Mouse (Mus musculus) kidney, embryonic 16.5 days (tissue): ENCODE measurements at regions not wholly inside any gene's neighbourhood (a gene's known extent, or its start where the extent isn't known, plus 50 kb on each side); places are given as distances from the start of the nearest gene placed in this dataset.
"Not testable (repeated sequence)": the region's sequence is repeated elsewhere in the genome, so short reads cannot be mapped to it uniquely, and the experiment has no call there.

Experiments used
- ATAC-seq: fragments of 200-750 bp; cut with Nextera tagmentation; 2 replicates; pipeline ENCODE4 v1.8.0; 2017; ENCODE audit warnings: moderate TSS enrichment; ENCODE audit not compliant: low FRiP score, low TSS enrichment
- H3K27ac ChIP-seq: fragments of 300-500 bp; sonication (generic); 2 replicates; pipeline ENCODE4 v1.5.1; 2014; ENCODE audit warnings: low read length
- H3K27me3 ChIP-seq: fragments of 300-500 bp; sonication (generic); 2 replicates; pipeline ENCODE4 v1.6.1; 2014; ENCODE audit warnings: low read length, control low read depth, mixed read lengths; ENCODE audit not compliant: insufficient read depth
- H3K36me3 ChIP-seq: fragments of 300-500 bp; sonication (generic); 2 replicates; pipeline ENCODE4 v1.6.1; 2014; ENCODE audit warnings: low read length, control low read depth, mixed read lengths; ENCODE audit not compliant: insufficient read depth
- H3K4me1 ChIP-seq: fragments of 300-500 bp; sonication (generic); 2 replicates; pipeline ENCODE4 v1.6.1; 2014; ENCODE audit warnings: low read length, control low read depth, mixed read lengths; ENCODE audit not compliant: insufficient read depth
- H3K4me2 ChIP-seq: fragments of 300-500 bp; sonication (generic); replicated peaks from 2 replicates; pipeline ENCODE4 v1.6.1; 2014; ENCODE audit warnings: low read depth, low read length
- H3K4me3 ChIP-seq: fragments of 300-500 bp; sonication (generic); 2 replicates; pipeline ENCODE4 v1.5.1; 2014; ENCODE audit warnings: mild to moderate bottlenecking, low read length
- H3K9ac ChIP-seq: fragments of 300-500 bp; sonication (generic); replicated peaks from 2 replicates; pipeline ENCODE4 v1.6.1; 2014; ENCODE audit warnings: low read length
- H3K9me3 ChIP-seq: fragments of 300-500 bp; sonication (generic); 2 replicates; pipeline ENCODE4 v1.6.1; 2016; ENCODE audit warnings: low read length, control low read depth
- WGBS: fragments of 180-500 bp; shearing (Covaris S2); extraction: QIAGEN DNeasy Blood & Tissue Kit; methylation state at CpG from one replicate; pipeline ENCODE4 v1.1.7; 2014; 5-methylcytosine and 5-hydroxymethylcytosine counted together

GRCm38 (mm10) chr1:164531741-164532140 lies 73.6 kb upstream of the Atp1b1 start:
- Histone ChIP-seq H3K9ac (no peak overlapping the region), H3K36me3 (no peaks in the 10 kb centered on the region), H3K4me2 (no peak overlapping the region), H3K4me1 (no peaks in the 10 kb centered on the region), H3K27me3 (no peaks in the 10 kb centered on the region), H3K27ac (no peak overlapping the region), H3K4me3 (no peak overlapping the region), H3K9me3 (no peaks in the 10 kb centered on the region)
- WGBS: 76% methylated on average over 1 of the region's 1 CpGs
- no peak for ATAC-seq

DNA sequence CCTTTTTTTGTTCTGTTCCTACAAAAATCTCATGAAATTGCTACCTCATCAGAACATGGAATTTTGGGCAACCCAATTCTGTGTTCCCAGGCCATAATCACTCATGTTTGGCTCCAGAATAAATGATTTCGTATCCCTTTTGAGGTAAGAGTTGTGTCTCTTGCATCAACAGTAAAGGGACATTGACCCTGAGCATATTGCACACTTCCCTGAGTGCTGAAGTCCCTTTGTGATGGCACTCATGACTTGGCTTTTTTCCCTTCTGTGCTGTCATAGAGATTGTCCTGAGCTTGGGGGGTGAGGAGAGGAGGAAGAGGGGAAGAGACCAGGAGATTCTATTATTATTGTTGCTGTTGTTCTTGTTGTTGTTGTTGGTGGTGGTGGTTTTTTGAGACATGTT lies 68.6 kb upstream of the Atp1b1 start:
- Histone ChIP-seq H3K36me3 (no peaks in the 10 kb centered on the region), H3K9me3 (no peaks in the 10 kb centered on the region), H3K4me1 (no peaks in the 10 kb centered on the region), H3K27me3 (no peaks in the 10 kb centered on the region), H3K4me2 (no peak overlapping the region), H3K27ac (no peak overlapping the region), H3K4me3 (no peak overlapping the region), H3K9ac (no peak overlapping the region)
- no peak for ATAC-seq
- 89% methylated on average over 1 of the region's 1 CpGs for WGBS

- Histone ChIP-seq H3K27ac (no peak overlapping the region), H3K27me3 (no peaks in the 10 kb centered on the region), H3K36me3 (no peaks in the 10 kb centered on the region), H3K9me3 (no peaks in the 10 kb centered on the region), H3K4me2 (no peak overlapping the region), H3K4me3 (no peak overlapping the region), H3K9ac (no peak overlapping the region), H3K4me1 (no peaks in the 10 kb centered on the region)
- WGBS: 86% methylated on average over 3 of the region's 3 CpGs
- no peak for ATAC-seq
These were observed 64.4 kb upstream of the Atp1b1 start for GRCm38 (mm10) chr1:164522377-164523150.

DNA sequence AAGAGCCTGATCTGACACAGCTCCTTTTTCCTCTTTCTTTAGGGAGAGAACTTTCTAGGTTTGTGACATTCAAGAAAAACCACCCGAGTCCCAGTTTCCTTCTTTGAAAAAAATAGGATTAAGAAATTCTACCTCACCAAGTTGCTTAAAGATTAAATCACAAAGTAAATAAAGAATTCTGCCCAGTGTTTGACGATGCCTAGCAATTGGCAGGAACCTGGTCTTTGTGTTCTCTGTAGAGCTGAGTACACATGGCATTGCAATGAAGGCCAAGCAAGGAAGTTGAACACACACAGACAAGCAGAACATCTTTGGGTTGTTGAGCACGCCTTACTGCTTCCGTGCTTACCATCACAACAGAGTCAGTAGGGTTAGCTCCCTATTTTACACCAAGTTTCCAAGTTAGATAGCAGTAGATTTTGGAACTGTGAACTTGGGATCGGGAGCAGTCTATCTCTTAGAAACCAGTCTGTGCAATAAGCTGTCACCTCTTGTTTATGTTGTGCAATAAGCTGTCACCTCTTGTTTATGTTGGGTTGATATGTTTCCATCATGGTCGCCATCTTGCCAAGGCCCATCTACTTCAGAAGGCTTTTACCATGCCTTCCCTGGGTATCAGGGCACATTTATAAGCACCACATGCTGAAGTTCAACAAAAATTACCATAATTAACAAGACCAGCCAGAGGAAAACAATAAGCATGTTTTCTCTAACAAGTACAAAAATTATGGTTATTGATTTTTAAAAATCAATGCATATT lies 63.4 kb upstream of the Atp1b1 start:
- H3K9ac ChIP-seq: no peak overlapping the region
- H3K36me3 ChIP-seq: no peaks in the 10 kb centered on the region
- no peak overlapping the region for H3K4me3 ChIP-seq
- no peaks in the 10 kb centered on the region for H3K4me1 ChIP-seq
- no peaks in the 10 kb centered on the region for H3K9me3 ChIP-seq
- H3K27me3 ChIP-seq: no peaks in the 10 kb centered on the region
- no peak overlapping the region for H3K27ac ChIP-seq
- ATAC-seq: no peak
- WGBS: 81% methylated on average over 6 of the region's 6 CpGs
- no peak overlapping the region for H3K4me2 ChIP-seq

GRCm38 (mm10) chr1:164518866-164519265 lies 60.7 kb upstream of the Atp1b1 start:
- Histone ChIP-seq H3K9ac (no peak overlapping the region), H3K36me3 (no peaks in the 10 kb centered on the region), H3K4me2 (no peak overlapping the region), H3K27ac (no peak overlapping the region), H3K9me3 (no peaks in the 10 kb centered on the region), H3K27me3 (no peaks in the 10 kb centered on the region), H3K4me3 (no peak overlapping the region), H3K4me1 (no peaks in the 10 kb centered on the region)
- no peak for ATAC-seq
- WGBS: 99% methylated on average over 3 of the region's 3 CpGs

DNA sequence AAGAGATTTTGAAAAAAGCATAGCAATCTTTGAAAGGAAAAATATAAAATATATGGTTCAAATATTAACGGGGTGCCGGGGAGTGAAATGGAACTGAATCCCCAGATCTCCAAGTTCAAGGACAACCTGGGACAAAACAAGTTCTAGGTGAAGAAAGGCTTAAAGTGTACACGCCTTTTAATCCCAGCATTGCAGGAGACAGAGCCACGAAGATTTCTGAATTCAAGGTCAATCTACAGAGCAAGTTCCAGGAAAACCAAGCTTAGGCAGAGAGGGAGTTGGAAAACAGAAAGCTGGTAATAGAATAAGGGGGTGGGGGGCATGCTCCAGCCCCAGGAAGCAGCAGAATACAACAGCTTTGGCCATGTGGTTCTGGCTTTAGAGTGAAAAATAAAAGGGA lies 60.2 kb upstream of the Atp1b1 start:
- Histone ChIP-seq H3K9me3 (no peaks in the 10 kb centered on the region), H3K36me3 (no peaks in the 10 kb centered on the region), H3K27ac (no peak overlapping the region), H3K27me3 (no peaks in the 10 kb centered on the region), H3K4me1 (no peaks in the 10 kb centered on the region), H3K4me3 (no peak overlapping the region), H3K4me2 (no peak overlapping the region), H3K9ac (no peak overlapping the region)
- ATAC-seq: no peak
- 86% methylated on average over 4 of the region's 4 CpGs for WGBS

DNA sequence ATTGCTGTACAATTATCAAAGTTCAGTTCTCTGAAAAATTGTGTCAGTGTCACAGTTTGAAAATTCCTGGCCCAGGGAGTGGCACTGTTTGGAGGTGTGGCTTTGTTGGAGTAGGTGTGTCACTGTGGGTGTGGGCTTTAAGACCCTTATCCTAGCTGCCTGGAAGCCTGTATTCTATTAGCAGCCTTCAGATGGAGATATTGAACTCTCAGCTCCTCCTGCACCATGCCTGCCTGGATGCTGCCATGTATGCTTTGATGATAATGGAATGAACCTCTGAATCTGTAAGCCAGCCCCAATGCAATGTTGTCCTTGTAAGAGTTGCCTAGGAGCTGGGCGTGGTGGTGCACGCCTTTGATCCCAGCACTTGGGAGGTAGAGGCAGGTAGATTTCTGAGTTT lies 59.2 kb upstream of the Atp1b1 start:
- not testable (repeated sequence) for H3K36me3 ChIP-seq, H3K9ac ChIP-seq, H3K27ac ChIP-seq, H3K4me2 ChIP-seq, H3K9me3 ChIP-seq, H3K4me1 ChIP-seq, H3K4me3 ChIP-seq, H3K27me3 ChIP-seq, ATAC-seq
- 96% methylated on average over 2 of the region's 2 CpGs for WGBS

DNA sequence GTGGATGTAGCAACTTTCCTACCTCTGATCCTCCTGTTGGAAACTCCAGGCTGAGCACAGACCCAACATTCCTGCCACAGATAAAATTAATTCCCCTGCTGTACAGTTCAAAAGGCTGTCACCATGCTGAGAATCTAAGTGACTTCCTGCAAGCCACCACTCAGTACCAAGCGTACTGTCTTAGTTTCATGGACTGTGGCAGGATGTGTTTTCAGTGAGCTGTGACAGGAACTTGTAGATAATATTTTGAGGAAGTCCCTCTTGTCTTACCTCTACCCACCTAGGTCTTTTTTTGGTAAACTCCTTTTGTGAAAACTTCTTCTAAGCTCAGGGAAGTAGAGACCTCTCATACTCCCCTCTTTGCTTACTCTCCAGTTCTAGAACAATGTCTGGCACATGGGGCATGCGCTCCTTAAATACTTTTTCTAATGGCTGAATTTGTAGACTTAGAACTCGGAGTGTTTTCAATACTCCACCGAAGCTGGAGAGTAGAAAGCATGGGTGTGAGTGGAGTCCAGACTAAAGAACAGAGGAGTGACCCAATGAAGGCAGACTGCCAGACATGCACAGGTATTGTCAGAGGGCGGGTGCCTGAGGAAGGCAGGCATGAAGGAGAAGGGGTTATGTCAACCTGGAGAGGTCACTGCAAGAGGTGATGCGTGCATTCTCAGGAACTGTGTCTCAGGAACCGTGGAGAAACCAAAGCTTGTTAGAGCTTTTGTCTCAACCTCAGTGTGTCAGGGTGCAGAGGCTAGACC lies 53.7 kb upstream of the Atp1b1 start:
- H3K4me2 ChIP-seq: no peak overlapping the region
- no peak for ATAC-seq

GRCm38 (mm10) chr1:164509226-164509625 lies 51.1 kb upstream of the Atp1b1 start:
- Histone ChIP-seq H3K9me3 (no peaks in the 10 kb centered on the region), H3K27ac (no peak overlapping the region), H3K4me1 (no peaks in the 10 kb centered on the region), H3K4me3 (no peak overlapping the region), H3K36me3 (no peaks in the 10 kb centered on the region), H3K4me2 (no peak overlapping the region), H3K9ac (no peak overlapping the region), H3K27me3 (no peaks in the 10 kb centered on the region)
- 50% methylated on average over 1 of the region's 1 CpGs for WGBS
- no peak for ATAC-seq

More for the DNA sequence above, 53.7 kb upstream of the Atp1b1 start:
- Histone ChIP-seq H3K36me3 (no peaks in the 10 kb centered on the region), H3K4me1 (no peaks in the 10 kb centered on the region), H3K27ac (no peak overlapping the region), H3K4me3 (no peak overlapping the region), H3K9ac (no peak overlapping the region), H3K27me3 (no peaks in the 10 kb centered on the region), H3K9me3 (no peaks in the 10 kb centered on the region)
- WGBS: 70% methylated on average over 7 of the region's 7 CpGs

DNA sequence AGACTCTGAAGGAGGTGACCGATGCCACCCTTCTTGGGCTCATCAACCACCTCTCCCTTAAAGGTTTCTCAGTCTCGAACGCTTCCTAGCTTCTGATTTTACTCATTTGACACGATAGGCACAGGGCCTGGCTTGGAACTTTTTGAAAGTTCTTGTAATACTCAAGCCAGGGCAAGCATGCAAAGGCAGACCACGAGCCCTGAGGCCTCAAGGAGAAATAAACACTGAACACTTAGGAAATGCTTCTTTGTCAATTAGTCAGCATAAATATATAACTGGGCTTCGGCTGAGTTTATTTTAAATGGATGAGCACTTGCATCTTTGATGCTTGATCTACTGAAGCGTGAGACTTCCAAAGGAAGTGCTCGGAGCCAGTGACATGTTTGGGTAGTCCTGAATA lies 50.4 kb upstream of the Atp1b1 start:
- no peaks in the 10 kb centered on the region for H3K9me3 ChIP-seq
- no peak overlapping the region for H3K27ac ChIP-seq
- no peak for ATAC-seq
- H3K4me2 ChIP-seq: no peak overlapping the region
- no peaks in the 10 kb centered on the region for H3K4me1 ChIP-seq
- H3K36me3 ChIP-seq: no peaks in the 10 kb centered on the region
- 76% methylated on average over 8 of the region's 8 CpGs for WGBS
- H3K27me3 ChIP-seq: no peaks in the 10 kb centered on the region
- no peak overlapping the region for H3K4me3 ChIP-seq
- no peak overlapping the region for H3K9ac ChIP-seq
